Mouse (Mus musculus) embryonic facial prominence, embryonic 15.5 days (tissue): ENCODE results near the gene B3galt5. TPM values are rescaled to one million over a fixed set of nuclear protein-coding genes. Genes with fewer than 3 reads are reported as not detected.

Source experiments
- ATAC-seq: fragments of 200-750 bp; cut with Nextera tagmentation; 2 replicates; pipeline ENCODE4 v1.8.0; 2017; ENCODE audit warnings: low read depth, moderate TSS enrichment; ENCODE audit not compliant: insufficient number of reproducible peaks, low FRiP score, low TSS enrichment
- H3K27ac ChIP-seq: fragments of 300-500 bp; sonication (generic); replicated peaks from 2 replicates; pipeline ENCODE4 v1.5.1; 2015; ENCODE audit warnings: mild to moderate bottlenecking, inconsistent platforms
- H3K27me3 ChIP-seq: fragments of 300-500 bp; sonication (generic); 2 replicates; pipeline ENCODE4 v1.6.1; 2015; ENCODE audit warnings: inconsistent platforms
- H3K36me3 ChIP-seq: fragments of 300-500 bp; sonication (generic); 2 replicates; pipeline ENCODE4 v1.6.1; 2015; ENCODE audit warnings: mild to moderate bottlenecking, inconsistent platforms
- H3K4me1 ChIP-seq: fragments of 300-500 bp; sonication (generic); 2 replicates; pipeline ENCODE4 v1.6.1; 2015; ENCODE audit warnings: inconsistent platforms
- H3K4me2 ChIP-seq: fragments of 300-500 bp; sonication (generic); replicated peaks from 2 replicates; pipeline ENCODE4 v1.6.1; 2015; ENCODE audit warnings: mild to moderate bottlenecking, inconsistent platforms
- H3K4me3 ChIP-seq: fragments of 300-500 bp; sonication (generic); replicated peaks from 2 replicates; pipeline ENCODE4 v1.5.1; 2015; ENCODE audit warnings: mild to moderate bottlenecking, inconsistent platforms
- H3K9ac ChIP-seq: fragments of 300-500 bp; sonication (generic); 2 replicates; pipeline ENCODE4 v1.6.1; 2015; ENCODE audit warnings: inconsistent platforms
- H3K9me3 ChIP-seq: fragments of 300-500 bp; sonication (generic); replicated peaks from 2 replicates; pipeline ENCODE4 v1.6.1; 2016; ENCODE audit warnings: inconsistent platforms
- WGBS: fragments of 180-500 bp; shearing (Covaris S2); methylation state at CpG from one replicate; pipeline ENCODE4 v1.1.7; 2015; 5-methylcytosine and 5-hydroxymethylcytosine counted together
- polyA plus RNA-seq: library from polyadenylated mRNA; unstranded; fragments of >200 nt; fragmentation: Nextera tagmentation; extraction: Ambion mirVana; gene quantifications from 2 replicates; pipeline ENCODE4 v1.2.1, GENCODE M21; 2015

Gene B3galt5
- polyA plus RNA-seq: 0.61 and 0.79 TPM in 2 replicates

DNA sequence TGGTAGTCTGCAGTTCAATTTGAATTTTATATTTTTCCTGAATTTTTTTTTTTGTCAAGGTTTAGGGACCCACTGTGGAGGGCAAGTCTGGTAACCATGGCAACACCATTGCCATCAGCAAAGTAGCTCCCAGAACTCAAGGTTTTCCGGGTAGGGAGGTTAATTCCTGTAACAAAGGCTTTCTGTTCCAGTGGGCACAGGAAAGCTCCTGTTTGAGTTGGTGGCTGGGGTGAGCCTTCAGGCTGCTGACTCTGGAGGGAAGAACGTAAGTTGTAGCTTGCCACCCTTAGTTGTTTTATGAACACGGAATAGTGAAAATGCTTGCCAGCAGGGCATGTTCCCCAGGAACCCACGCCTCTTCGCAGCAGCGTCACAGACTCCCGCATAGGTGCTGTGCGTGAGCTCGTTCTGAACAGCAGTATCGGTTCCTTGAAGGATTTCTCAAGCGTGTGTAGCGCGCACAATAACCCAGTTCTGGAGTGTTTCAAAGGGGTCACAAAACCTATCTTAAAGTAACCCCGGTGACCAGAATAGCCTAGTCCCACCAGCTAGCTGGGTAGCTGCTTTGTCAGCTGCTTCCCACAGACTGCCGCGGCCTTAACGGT, at the start of gene B3galt5:
B3galt5 (plus strand) TSS at position 436 of the 605 bp plus-strand sequence.
- no peak within 1 kb of the TSS for H3K4me3 ChIP-seq
- H3K9me3 ChIP-seq: no peaks in the 10 kb centered on the region
- H3K27ac ChIP-seq: no peak within 1 kb of the TSS
- WGBS: 53% methylated on average over 17 of the region's 17 CpGs
- peak within 1 kb of the TSS; percentile 17; the same call in 1 of the 2 replicates for H3K4me2 ChIP-seq
- no peak for ATAC-seq
- no peaks in the 10 kb centered on the region for H3K36me3 ChIP-seq
- H3K4me1 ChIP-seq: no peaks in the 10 kb centered on the region
- no peak within 1 kb of the TSS for H3K9ac ChIP-seq
- H3K27me3 ChIP-seq: no peaks in the 10 kb centered on the region

DNA sequence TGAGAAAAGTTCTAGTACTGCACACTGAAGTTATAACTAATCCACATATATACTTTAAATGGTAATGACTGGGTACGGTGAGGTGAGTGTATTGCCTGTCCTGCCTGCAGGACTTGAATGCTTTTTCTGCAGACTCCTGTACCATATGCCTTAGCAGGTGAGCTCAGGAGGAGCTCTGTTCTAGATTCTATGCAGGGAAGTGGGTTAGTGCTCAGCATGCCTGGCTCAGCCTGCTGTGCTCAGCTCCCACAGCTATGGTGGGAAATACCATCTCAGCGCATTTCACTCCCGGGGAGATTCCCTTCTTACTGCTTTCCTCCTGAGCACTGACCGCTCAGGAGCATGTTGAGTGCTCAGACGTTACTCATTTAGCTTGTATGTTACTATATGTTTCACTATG, 48.0 kb upstream of the B3galt5 start:
- Histone ChIP-seq H3K27me3 (peaks cover 4% of the 10 kb centered on the region), H3K4me3 (no peak overlapping the region), H3K36me3 (no peaks in the 10 kb centered on the region), H3K9me3 (no peaks in the 10 kb centered on the region), H3K4me1 (peaks cover 6% of the 10 kb centered on the region), H3K9ac (no peak overlapping the region), H3K4me2 (no peak overlapping the region), H3K27ac (no peak overlapping the region)
- ATAC-seq: no peak
- WGBS: 84% methylated on average over 5 of the region's 5 CpGs

DNA sequence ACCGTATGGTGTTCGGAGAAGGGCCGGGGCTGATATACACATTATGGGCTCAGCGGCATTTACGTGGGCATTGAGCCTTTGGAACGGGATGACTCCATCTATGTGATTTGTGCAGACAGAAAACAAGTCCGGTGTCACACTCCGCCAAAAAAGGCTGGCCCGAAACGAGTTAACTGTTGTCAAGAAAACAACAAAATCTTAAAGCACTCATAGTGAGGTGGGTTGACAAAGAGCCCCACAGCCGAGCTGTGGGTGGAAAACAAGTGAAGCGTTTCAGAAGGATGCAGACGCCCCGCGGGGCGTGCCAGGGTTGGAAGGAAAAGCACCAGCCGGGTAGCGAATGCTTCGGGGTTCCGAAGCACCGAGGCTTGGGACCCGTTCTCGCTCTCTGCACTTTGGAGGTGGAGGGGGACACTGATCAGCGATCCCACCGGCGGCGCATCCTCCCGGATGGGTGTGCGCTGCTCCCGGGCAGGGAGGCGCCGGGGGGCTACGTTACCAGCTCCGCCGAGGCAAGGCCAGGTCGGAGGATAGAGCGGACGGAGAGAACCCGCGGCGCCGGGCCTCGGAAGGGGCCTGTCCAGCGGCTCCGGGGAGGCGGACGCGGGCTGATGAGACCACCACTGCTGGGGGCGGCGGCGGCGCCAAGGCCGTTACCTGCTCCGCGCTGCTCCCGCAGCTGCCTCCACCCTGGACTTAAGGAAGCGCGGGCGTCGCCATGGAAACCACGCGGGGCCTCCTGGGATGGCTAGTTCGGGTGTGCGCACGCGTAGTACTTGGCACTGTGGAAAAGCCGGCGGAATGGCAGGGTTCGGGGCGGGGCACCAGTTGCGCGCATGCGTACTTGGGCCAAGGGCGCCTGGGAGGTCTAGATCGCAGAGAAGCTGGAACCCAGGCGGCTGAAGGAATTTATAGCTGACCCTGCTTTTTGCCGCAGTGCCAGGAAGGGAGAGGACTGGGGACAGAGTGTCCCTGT, 43.8 kb upstream of the B3galt5 start, which contains the start of gene Lca5l:
Lca5l (minus strand) TSS at position 741 of the 976 bp plus-strand sequence.
- Histone ChIP-seq H3K4me1 (peaks cover 6% of the 10 kb centered on the region), H3K9ac (peak within 1 kb of the TSS; percentile 79), H3K27me3 (peaks cover 4% of the 10 kb centered on the region), H3K4me2 (peak within 1 kb of the TSS; percentile 78), H3K27ac (peak within 1 kb of the TSS; percentile 71), H3K9me3 (no peaks in the 10 kb centered on the region), H3K4me3 (peak within 1 kb of the TSS; percentile 92), H3K36me3 (no peaks in the 10 kb centered on the region)
- WGBS: under 1% methylated on average over 75 of the region's 77 CpGs
- ATAC-seq: peak; percentile 97

DNA sequence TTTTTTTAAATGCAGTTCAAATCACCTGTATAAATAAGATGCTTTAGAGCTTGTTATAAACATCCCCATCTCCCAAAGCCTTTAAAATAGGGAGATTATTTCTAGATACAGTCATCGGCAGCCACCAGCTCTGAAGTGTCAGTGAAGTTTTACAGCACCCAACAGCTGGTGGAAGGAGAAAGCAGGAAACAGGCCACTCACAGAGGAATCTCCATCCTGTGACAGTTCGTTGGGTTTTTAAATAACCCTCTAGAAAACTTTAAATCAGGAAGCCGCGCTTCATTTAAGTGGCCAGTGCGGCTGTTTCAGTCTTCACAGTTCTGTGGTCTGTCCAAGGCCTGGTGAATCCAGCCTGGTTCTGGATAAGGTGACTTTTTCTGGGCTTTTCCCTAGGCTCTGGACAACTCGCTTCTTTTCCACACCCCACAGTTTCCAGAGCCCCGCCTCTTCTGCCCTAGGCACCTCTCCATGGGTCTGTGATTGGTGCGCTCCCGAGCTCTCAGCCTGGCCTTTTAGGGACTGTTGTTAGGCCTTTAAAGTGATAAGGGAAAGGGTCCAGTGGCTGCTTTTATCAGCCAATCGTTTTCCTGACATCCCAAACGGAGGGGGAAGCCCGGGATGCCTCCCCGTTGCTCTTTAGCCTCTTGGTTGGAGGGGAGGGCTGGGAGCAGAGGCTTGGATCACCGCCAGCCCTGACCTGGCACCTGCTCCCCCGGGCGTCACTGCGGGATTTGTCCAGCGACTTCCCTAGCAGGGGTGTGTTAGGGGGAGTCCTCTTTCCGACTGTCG, 35.5 kb upstream of the B3galt5 start, which contains the start of gene Sh3bgr:
Sh3bgr (plus strand) TSS at position 538 of the 789 bp plus-strand sequence.
- Histone ChIP-seq H3K27me3 (no peaks in the 10 kb centered on the region), H3K9ac (no peak within 1 kb of the TSS), H3K36me3 (no peaks in the 10 kb centered on the region), H3K27ac (no peak within 1 kb of the TSS; the same call in 1 of the 2 replicates), H3K4me3 (peak within 1 kb of the TSS; percentile 6), H3K4me2 (peak within 1 kb of the TSS; percentile 39), H3K9me3 (no peaks in the 10 kb centered on the region), H3K4me1 (peaks cover 13% of the 10 kb centered on the region; the same call in 1 of the 2 replicates)
- peak; percentile 63 for ATAC-seq
- WGBS: 9% methylated on average over 20 of the region's 20 CpGs

DNA sequence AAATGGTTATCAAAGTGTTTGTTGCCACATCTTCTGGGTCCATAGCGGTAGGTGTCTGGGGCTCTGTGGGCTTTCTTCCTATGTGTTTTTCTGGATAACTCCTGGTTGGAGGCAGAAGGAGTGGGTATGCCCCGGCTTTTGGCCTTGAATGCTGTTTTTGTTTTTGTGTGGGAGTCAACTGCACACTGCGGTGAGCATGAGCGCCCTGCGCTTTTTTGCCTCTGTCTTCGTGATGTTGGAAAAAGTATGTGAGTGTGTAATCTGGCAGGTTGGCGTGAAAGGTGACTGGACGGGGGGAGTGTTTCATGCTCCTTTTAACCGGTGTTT, 34.9 kb upstream of the B3galt5 start:
- no peaks in the 10 kb centered on the region for H3K36me3 ChIP-seq
- no peaks in the 10 kb centered on the region for H3K9me3 ChIP-seq
- peak overlapping the region; percentile 39 for H3K4me2 ChIP-seq
- no peak overlapping the region for H3K9ac ChIP-seq
- peak overlapping the region; percentile 6; the same call in 1 of the 2 replicates for H3K4me3 ChIP-seq
- WGBS: 33% methylated on average over 9 of the region's 9 CpGs
- no peaks in the 10 kb centered on the region for H3K27me3 ChIP-seq
- ATAC-seq: peak; percentile 24; the same call in 1 of the 2 replicates
- H3K27ac ChIP-seq: no peak overlapping the region
- peaks cover 13% of the 10 kb centered on the region; the same call in 1 of the 2 replicates for H3K4me1 ChIP-seq

DNA sequence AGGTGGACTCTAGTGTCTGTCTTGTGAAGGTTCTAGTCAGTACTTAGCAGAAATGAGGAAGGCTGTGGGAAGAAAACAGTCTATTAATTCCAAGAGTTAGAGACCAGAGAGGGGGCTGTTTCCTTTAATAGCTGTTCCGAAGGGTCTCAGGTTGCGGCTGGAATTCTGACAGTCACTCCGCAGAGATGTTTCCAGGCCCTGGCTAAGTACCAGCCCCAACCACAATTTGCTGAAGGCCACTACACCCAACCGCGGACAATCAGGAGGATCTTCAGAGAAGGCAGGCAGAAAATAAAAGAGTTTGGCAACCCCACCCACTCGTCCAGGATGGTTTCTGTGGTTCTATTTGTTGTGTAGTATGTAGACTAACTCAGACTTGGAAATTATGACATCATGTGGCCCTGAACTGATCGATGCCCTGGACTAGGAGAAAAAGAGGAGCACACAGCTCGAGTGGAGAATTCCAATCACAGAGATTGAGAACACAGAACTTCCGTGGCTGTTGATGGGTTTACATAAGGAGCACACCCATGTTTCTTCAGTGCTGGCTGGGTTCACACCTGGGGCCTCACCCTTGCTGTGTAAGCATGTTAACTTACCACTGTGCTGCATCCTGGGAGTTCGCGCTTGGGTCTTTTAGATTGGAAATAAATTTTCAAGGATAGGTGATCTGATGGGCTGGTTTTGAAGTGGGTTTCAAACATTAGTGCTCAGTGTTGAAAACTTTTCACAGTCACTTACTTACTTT, 33.9 kb upstream of the B3galt5 start:
- no peaks in the 10 kb centered on the region for H3K9me3 ChIP-seq
- 52% methylated on average over 11 of the region's 11 CpGs for WGBS
- H3K4me1 ChIP-seq: peaks cover 13% of the 10 kb centered on the region; the same call in 1 of the 2 replicates
- no peak overlapping the region for H3K9ac ChIP-seq
- no peak overlapping the region for H3K4me2 ChIP-seq
- ATAC-seq: no peak
- no peaks in the 10 kb centered on the region for H3K36me3 ChIP-seq
- no peaks in the 10 kb centered on the region for H3K27me3 ChIP-seq
- no peak overlapping the region for H3K27ac ChIP-seq
- H3K4me3 ChIP-seq: no peak overlapping the region

DNA sequence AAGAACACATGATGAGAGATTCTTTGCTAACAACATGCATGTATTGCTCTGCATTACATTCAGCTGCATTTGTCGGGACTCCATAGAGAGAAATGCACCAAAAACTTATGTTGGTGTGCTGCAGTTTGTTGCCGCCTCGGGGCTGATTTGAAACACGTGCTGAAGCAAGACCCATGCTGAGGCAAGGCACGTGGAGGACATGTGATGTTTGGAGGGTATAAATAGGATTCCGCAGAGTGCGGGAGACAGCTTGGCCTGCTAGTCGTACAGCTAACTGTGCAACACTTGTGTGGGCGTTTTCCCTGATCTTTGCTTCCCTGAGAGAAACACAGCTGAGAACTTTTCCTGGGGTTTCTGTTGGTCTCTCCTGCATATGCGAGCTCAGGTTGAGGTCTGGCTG, 25.8 kb upstream of the B3galt5 start:
- peaks cover 6% of the 10 kb centered on the region; the same call in 1 of the 2 replicates for H3K9me3 ChIP-seq
- H3K4me2 ChIP-seq: no peak overlapping the region
- H3K4me3 ChIP-seq: no peak overlapping the region
- H3K9ac ChIP-seq: no peak overlapping the region
- H3K4me1 ChIP-seq: no peaks in the 10 kb centered on the region
- no peaks in the 10 kb centered on the region for H3K36me3 ChIP-seq
- no peaks in the 10 kb centered on the region for H3K27me3 ChIP-seq
- ATAC-seq: no peak
- H3K27ac ChIP-seq: no peak overlapping the region
- WGBS: 55% methylated on average over 10 of the region's 10 CpGs

DNA sequence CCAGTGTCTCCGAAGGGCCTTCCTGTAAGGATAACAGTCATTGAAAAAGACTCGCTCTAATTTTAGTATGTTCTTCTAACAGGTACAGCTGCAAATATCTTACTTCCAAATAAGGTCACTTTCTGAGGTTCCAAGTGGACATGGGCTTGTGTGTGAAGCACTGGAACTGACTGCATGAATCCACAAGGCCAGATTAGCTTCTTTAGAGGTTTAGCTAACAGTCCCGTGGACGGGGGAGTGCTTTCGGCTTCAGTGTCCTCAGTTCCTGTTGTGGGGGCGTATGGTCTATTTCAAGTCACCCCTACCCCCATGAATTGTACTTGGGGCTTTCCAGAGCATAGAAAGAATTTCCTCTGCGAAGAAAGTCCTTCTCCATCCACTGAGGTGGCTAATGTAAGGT, 24.7 kb upstream of the B3galt5 start:
- Histone ChIP-seq H3K4me1 (no peaks in the 10 kb centered on the region), H3K9ac (no peak overlapping the region), H3K4me2 (no peak overlapping the region), H3K36me3 (no peaks in the 10 kb centered on the region), H3K27ac (no peak overlapping the region), H3K27me3 (no peaks in the 10 kb centered on the region), H3K9me3 (peaks cover 6% of the 10 kb centered on the region; the same call in 1 of the 2 replicates), H3K4me3 (no peak overlapping the region)
- WGBS: 84% methylated on average over 7 of the region's 7 CpGs
- no peak for ATAC-seq

DNA sequence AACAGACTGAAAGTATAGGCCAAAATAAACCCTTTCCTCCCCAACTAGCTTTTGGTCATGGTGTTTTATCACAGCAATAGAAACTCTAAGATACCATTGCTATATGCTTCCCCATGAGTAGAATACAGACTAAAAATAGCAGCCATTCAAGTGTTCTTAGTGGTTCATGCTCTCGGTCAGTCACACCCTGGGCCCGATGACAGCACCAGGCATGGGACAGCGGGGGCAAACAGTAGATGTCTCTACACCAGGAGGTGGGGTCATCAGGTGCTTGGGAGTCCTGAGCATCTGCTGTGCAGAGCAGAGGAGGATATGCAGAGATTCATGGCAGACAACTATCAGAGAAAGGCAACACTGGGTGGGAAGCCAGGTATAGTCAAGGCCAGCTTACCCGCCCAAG, 22.6 kb upstream of the B3galt5 start:
- no peak for ATAC-seq
- no peaks in the 10 kb centered on the region for H3K36me3 ChIP-seq
- WGBS: 90% methylated on average over 4 of the region's 4 CpGs
- no peak overlapping the region for H3K4me2 ChIP-seq
- H3K9ac ChIP-seq: no peak overlapping the region
- no peak overlapping the region for H3K4me3 ChIP-seq
- H3K27ac ChIP-seq: no peak overlapping the region
- peaks cover 6% of the 10 kb centered on the region; the same call in 1 of the 2 replicates for H3K9me3 ChIP-seq
- no peaks in the 10 kb centered on the region for H3K27me3 ChIP-seq
- no peaks in the 10 kb centered on the region for H3K4me1 ChIP-seq

DNA sequence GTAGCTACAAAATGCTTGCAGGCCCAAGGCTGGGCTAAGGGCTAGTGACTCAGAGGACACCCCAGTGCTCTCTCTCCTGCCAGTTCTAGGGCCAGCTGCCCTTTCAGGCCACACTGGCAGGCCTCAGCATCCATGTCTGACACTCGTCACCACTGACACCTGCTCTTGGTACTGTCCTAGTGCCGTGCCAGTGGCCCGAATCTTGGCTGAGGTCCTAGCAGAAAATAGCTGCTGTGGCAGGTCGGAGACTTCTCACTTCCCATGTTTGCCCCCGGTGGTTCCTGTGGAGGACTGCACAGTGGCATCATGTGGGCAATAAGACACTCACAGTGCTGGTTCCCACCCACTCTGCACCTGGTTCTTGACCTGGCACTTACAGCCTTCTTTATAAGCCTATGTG, 14.1 kb upstream of the B3galt5 start:
- H3K27me3 ChIP-seq: no peaks in the 10 kb centered on the region
- H3K4me2 ChIP-seq: no peak overlapping the region
- H3K9me3 ChIP-seq: no peaks in the 10 kb centered on the region
- no peak for ATAC-seq
- H3K4me3 ChIP-seq: no peak overlapping the region
- H3K9ac ChIP-seq: no peak overlapping the region
- no peak overlapping the region for H3K27ac ChIP-seq
- WGBS: 71% methylated on average over 5 of the region's 5 CpGs
- H3K36me3 ChIP-seq: no peaks in the 10 kb centered on the region
- H3K4me1 ChIP-seq: no peaks in the 10 kb centered on the region
